Mouse (Mus musculus) cerebellum, adult 8-10 months (tissue): ENCODE data around the gene Rims4.

ENCODE experiments used
- DNase-seq: peaks from one replicate; pipeline ENCODE4 v3.0.0; 2022

The Rims4 gene

DNA sequence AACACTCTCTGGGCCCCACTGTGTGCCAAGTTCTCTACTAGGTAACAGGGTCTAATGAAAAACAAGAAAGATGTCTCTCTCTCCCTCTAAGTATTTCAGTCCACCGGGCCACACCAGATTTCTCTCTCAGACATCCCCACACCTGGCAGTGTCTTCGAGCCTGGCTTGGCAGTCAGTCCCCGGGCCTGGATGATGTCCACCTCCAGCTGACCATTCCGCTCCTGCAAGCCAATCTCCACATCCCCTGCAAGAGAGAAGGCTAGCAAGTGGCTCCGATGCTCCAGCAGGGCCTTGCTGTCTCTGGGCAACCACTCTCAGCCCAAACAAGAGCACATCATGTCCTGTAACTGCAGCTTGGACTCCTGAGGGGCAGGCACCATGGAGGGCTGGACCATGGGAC lies 53.2 kb downstream of the Rims4 start:
- DNase-seq: peak; percentile 54

DNA sequence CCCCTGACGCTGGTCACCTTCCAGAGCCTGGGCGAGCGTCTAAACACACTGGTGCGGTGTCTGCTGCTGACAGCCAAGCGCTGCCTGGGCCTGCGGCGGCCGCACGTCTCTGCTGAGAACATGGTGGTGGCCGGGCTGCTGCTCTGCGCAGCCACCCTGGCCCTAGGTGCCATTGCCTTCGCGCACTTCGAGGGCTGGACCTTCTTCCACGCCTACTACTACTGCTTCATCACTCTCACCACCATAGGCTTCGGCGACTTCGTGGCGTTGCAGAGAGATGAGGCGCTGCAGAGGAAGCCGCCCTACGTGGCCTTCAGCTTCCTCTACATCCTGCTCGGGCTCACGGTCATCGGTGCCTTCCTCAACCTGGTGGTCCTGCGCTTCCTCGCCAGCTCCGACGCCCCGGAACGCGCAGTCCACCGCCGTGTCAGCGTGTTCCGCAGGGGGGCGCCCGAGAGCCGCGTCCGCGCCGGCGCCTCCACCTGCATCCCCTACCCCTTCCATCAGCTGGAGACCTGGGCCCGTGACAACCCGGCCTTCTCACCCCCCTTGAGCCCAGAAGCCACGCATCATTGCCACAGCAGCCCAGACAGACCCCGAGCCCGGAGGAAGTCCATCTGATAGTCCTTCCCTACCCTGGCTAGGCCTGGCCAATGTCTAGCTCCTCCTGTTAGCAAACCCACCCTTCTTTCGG lies 60.1 kb downstream of the Rims4 start:
- peak; percentile 73 for DNase-seq

DNA sequence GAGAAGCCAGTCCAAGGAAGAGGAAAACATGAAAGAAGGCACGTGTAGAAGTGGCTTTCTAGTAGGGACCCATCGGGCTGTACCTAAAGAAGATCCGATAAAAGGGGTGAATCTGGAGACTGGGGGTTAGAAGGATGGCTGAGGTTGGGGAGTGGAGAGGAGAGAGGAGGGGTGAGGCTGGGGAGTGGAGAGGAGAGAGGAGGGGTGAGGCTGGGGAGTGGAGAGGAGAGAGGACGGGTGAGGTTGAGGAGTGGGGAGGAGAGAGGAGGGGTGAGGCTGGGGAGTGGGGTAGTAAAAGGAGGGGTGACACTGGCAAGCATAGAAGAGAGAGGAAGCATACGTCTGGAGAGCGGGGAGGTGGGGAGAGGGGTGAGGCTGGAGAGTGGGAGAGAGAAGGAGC lies 61.2 kb downstream of the Rims4 start:
- no peak for DNase-seq

DNA sequence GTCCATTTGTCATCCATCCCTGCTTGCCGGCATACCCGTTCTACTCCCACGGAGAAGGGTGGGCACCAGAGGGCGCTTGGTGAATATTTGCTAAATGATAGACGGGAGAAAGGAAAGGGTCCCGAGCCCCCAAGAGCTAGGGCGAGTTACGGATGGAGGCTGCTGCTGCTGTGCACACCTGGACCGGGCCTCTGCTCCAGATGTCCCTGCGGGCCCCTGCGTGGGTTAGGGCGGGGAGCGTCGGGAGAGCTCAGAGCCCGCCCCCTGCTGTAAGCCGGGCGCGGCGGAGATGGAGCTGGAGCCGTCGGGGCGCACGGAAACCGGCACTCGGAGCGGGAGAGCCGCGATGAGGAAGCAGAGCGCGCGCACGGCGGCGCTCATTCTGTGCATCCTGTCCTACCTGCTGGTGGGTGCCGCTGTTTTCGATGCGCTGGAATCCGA lies 65.0 kb downstream of the Rims4 start, which contains the start of gene Kcnk15:
Gene Kcnk15, plus strand, starts transcription at position 191 of the 441 bp plus-strand sequence.
- DNase-seq: no peak

DNA sequence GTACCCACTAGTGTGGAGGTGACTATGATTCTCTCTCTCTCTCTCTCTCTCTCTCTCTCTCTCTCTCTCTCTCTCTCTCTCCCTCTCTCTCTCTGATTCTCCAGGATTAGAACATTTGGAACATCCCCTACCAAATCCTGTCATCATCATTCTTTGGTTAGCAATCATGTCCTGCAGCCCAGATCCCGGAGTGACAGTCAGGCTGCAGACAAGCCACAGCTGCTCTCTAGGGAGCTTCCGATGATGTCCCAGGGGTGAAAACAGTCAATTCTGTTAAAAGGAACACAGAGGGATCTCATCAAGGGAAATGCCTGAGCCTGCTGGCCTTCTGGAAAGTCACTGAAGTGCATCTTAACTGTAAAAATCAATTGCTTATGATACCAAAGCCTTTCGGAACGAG lies 76.4 kb downstream of the Rims4 start:
- no peak for DNase-seq

DNA sequence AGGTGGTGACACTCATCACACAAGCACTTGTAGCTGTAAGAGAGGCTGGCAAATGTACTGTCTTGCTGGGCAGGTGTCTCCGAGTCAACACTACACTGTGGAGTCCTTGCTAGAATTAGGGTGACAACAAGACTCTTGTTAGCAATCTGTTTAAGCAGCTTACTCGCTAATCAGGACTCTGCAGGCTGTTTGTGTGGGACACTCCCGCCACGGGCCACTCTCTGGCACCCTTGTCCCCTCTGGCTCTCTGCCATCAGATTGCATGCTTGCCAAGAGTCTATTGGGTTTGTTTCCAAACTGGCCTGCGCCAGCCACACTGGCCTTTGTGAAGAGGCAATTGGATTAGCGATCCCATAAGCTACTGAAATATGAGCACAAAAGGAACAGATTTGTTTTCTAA lies 79.0 kb downstream of the Rims4 start:
- peak; percentile 81 for DNase-seq

DNA sequence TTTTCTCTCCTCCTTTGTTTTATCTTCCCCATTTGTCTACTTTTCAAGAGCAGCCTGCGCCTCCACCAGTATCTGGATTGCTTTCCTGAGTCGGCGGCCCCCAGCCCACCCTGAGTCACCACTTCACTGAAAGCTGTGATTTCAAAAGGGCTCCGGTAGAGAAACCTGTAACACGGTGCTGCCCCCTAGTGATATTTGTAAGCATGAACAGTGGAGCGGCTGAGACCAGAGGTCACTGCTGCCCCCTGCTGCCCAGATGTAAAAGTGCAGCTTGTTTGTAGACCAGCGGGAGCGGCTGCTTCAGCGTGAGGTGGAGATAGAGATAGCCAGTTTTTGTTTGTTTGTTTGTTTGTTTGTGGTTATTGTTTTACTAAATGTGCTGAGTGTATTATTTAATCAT lies 80.4 kb downstream of the Rims4 start:
- peak; percentile 87 for DNase-seq

DNA sequence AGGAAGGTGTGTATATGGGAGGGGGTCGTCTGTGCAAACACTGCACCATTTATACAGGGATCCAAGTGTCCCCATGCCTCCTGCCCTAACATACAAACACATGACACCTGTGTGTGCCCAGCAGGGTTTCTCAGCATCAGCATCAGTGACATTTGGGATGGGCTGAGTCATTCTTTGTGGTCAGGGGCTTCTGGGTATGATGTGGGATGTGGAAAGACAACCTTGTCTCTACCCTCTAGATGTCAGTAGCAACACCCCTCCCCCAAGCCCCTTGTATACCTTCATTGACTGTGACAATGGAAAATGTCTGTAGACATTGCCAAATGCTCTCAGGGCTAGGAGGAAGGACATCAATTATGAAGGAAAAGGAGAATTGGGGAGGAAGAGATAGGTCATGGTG lies 87.3 kb downstream of the Rims4 start:
- DNase-seq: no peak

DNA sequence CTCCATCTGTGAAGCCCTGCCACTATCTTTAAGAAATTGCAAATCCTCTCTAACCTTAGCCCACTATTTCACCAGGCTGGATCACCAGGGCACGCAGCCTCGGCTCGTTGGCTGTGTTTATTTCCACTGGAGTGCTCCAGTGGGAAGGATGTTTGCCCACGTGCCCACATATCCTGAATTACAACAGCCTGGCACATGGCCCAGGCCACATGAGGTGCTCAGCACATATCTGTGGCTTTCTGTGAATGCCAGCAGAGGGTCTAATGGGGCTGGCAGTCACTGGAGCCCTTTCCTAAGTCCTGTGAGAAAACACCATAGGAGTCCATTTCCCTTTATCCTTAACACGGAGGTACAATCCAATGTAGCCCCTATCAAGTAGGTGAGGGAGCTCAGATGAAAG lies 92.0 kb downstream of the Rims4 start:
- no peak for DNase-seq

DNA sequence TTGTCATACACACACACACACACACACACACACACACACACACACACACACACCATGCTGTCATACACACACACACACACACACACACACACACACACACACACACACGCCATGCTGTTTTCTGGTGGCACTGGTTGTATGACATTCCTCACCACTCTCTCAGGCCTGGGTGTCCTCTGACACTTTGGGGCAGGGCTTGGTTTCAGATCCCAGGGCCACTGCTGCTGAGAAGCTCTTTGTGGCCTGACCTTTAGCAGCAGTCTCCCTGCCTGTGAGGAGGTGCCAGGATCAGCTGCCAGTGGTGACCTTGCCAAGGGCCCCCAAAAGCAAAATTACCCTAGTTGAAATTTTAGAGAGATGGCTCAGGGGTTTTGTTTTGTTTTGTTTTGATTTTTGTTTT lies 92.6 kb downstream of the Rims4 start:
- no peak for DNase-seq

DNA sequence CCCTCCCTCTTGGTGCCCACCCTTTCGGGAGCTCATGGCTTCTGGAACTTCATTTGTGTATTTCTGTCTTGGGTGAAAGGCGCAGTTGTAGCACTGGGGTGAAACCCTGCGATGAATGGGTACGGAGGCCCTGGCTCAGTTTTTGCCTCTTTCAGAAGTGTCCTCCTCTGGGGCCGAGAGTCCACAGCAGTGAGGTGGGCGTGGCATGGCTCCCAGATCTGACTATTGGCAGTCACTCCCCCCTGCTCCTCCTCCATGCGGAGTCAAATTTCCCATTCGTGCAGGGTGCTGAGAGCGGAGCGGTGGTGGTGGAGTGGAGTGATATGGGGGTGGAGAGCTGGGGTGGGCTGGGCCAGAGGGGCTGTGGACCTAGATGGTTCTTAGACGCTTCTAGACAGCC lies 94.7 kb downstream of the Rims4 start:
- DNase-seq: no peak

DNA sequence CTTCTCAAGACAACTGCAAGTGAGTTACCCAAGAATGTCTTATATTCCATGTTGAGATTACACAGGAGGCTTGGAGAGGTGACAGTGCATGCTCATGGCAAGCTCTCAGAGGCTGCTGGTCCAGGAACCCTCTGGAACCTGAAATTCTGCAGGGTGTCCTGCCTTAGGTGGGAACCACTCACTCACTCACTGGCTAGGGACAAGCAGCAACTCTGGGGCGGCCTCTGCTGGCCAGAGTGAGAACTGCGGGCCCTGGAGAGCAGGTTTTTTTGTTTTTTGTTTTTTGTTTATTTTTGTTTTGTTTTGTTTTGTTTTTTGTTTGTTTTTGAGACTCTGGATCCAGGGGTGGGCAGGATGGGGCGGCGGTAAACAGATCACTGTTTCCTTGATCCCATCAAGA lies 95.2 kb downstream of the Rims4 start:
- DNase-seq: peak; percentile 51

DNA sequence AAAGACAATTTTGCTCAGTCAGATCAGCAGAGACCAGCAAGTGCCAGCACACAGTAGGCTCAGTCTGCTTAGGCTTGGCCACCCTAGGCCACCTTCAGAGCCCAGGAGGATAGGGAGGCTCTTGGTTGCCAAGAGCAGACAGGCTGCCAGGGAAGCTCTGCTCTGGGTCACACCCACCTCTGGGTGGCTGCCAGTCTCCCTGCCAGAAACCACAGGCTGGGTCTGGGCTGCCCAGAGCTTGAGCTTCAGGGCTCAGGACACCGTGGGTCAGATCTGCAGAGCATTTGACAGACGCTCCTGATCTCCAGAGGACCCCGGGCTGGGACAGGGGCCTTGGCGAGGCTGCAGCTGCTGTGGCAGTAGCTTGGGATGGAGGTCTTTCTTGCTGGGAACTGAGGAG lies 97.9 kb downstream of the Rims4 start, which contains the start of gene Ccn5:
Gene Ccn5, plus strand, starts transcription at position 255 of the 400 bp plus-strand sequence.
- DNase-seq: peak; percentile 76

DNA sequence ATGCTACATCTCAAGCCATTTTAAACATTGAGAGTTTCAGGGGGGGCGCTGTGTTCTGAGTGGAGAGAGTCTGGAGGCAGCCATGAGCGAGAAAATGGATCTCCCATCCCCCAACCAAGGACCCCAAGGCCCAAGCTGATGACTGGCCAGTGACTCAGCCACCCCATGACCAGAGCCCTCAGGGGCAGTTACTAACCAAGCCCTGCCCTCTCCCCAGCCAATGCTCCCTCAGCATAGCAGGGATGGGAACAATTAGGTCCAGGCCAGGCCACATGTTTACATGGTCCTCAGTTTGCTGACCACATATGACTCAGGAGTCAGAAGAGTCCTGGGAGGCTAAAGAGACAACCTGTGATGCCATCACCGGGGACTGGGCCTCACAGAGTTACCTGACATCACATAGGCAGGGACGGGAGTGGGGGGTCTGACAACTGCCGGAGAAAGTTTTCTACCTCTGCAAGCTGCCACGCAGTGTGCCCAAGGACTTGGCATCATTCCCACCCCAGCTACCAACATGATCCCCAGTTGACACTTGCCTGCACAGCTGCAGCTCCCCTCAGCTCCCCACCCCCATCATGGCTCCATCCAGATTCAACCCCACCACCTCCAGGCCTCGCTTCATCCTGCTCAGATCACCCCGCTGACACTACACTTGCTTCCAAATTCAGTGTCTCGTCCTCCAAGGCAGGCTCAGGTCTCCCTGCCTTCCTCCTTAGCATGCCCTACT lies 103.6 kb downstream of the Rims4 start:
- no peak for DNase-seq

DNA sequence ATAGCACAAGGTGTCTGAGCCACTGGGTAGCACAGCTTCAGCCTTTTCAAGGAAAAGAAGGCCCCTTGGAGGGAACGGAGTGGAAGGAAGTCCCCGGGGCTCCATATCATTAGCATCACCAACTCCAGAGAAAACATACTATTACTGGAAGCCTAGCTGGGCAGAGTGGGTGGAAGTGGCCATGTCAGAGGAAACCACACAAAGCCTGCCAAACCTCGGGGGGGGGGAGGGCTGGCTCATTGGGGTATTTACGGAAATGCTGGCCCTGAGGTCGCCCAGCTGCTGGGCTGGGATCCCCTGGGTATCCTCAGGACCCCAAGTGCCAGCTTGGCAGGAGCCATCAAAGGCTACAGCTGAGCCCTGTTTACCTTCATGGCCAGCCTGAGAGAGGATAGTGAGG lies 105.4 kb downstream of the Rims4 start:
- DNase-seq: no peak
